Mouse (Mus musculus) forebrain, embryonic 10.5 days (tissue): ENCODE measurements around the gene Dr1. TPM values are rescaled to one million over a fixed set of nuclear protein-coding genes. Genes with fewer than 3 reads are reported as not detected.
"Not testable (repeated sequence)": the region's sequence is repeated elsewhere in the genome, so short reads cannot be mapped to it uniquely, and the experiment has no call there.

Source experiments
- DNase-seq: peaks from one replicate; pipeline ENCODE4 v3.0.0-alpha.2; 2017; ENCODE audit warnings: low spot score; ENCODE audit errors: extremely low spot score
- H3K27ac ChIP-seq: fragments of 300-500 bp; sonication (generic); 2 replicates; pipeline ENCODE4 v1.5.1; 2016; ENCODE audit warnings: mild to moderate bottlenecking
- H3K27me3 ChIP-seq: fragments of 300-500 bp; sonication (generic); 2 replicates; pipeline ENCODE4 v1.6.1; 2016; ENCODE audit warnings: mild to moderate bottlenecking; ENCODE audit not compliant: poor library complexity, severe bottlenecking
- H3K36me3 ChIP-seq: fragments of 300-500 bp; sonication (generic); replicated peaks from 2 replicates; pipeline ENCODE4 v1.6.1; 2016; ENCODE audit warnings: mild to moderate bottlenecking, moderate library complexity
- H3K4me1 ChIP-seq: fragments of 300-500 bp; sonication (generic); 2 replicates; pipeline ENCODE4 v1.6.1; 2016
- H3K4me3 ChIP-seq: fragments of 300-500 bp; sonication (generic); 2 replicates; pipeline ENCODE4 v1.5.1; 2016; ENCODE audit warnings: mild to moderate bottlenecking, moderate library complexity
- H3K9me3 ChIP-seq: fragments of 300-500 bp; sonication (generic); 2 replicates; pipeline ENCODE4 v1.6.1; 2016; ENCODE audit warnings: mild to moderate bottlenecking, moderate library complexity
- WGBS: fragments of 180-500 bp; shearing (Covaris S2); methylation state at CpG from one replicate; pipeline ENCODE4 v1.1.7; 2016; 5-methylcytosine and 5-hydroxymethylcytosine counted together
- polyA plus RNA-seq: library from polyadenylated mRNA; unstranded; fragments of >200 nt; fragmentation: Nextera tagmentation; extraction: Ambion mirVana; gene quantifications from 2 replicates; pipeline ENCODE4 v1.2.1, GENCODE M21; 2016

Dr1 gene
- polyA plus RNA-seq = 51.2 and 51.5 TPM in 2 replicates

DNA sequence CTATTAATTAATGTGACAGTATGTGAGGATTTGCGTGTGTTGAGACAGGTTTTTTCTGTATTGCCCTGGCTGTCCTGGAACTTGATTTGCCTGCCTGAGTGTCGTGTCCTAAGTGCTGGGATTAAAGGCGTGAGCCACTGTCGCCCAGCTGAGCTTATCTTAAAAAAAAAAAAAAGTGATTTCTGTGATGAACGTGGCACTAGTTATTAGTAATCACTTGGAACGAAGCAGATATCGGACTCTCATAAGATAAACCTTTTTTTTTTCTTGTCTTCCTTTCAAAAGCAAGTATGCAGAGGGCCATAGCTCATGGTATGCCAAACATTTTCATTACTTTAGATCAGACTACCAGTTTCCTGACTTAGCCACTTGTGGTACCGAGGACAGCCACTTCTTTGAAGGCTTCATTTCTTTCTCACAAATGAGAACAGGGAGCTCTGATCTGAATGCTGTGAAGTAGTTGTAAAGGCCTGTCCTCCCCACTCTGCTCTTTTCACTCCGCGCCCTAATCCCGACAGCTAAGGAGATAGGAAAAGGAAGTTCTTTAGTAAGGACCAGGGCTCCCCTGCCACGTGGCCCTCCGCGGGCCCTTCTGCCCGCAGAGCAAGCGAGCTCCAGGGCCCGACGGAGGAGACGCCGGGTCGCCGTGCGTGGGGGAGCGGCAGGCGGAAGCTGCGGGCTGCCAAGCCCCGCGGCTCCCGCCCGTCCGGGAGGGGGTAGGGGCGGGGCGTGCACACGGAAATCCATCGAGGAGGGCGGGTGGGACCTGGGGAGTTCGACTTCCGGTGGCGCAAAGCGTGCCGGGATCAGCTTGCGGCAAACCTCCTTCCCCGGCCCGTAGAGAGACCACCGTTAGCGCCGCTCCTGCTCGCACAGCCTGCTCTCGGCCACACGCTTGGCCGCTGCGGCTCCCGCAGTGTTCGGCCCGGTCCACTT, at the start of gene Dr1:
Dr1 (plus strand) TSS at position 771 of the 936 bp plus-strand sequence.
- peak; percentile 89 for DNase-seq
- H3K9me3 ChIP-seq = no peaks in the 10 kb centered on the region
- H3K27me3 ChIP-seq = no peaks in the 10 kb centered on the region
- peaks cover 30% of the 10 kb centered on the region for H3K4me1 ChIP-seq
- peak within 1 kb of the TSS; percentile 96 for H3K27ac ChIP-seq
- peak within 1 kb of the TSS; percentile 94 for H3K4me3 ChIP-seq
- WGBS = 3% methylated on average over 55 of the region's 55 CpGs
- peaks cover 21% of the 10 kb centered on the region for H3K36me3 ChIP-seq

DNA sequence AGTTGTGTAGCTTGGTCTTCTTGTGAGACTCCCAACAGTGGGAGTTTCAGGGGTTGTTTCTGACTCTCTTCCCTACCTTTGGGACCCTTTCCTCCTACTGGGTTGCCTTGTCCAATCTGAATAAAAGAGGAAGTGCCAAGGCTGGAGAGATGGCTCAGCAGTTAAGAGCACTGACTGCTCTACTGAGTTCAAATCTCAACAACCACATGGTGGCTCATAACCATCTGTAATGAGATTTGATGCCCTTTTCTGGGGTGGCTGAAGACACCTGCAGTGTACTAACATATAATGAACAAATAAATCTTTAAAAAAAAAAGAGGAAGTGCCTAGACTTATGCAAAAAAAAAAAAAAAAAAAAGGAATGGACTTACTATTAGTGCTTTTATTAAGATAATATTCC, 44.6 kb upstream of the Dr1 start:
- no peak overlapping the region for H3K4me3 ChIP-seq
- H3K36me3 ChIP-seq = no peaks in the 10 kb centered on the region; the same call in 1 of the 2 replicates
- H3K4me1 ChIP-seq = no peaks in the 10 kb centered on the region
- H3K27ac ChIP-seq = no peak overlapping the region
- no peaks in the 10 kb centered on the region for H3K27me3 ChIP-seq
- DNase-seq = no peak
- H3K9me3 ChIP-seq = no peaks in the 10 kb centered on the region

DNA sequence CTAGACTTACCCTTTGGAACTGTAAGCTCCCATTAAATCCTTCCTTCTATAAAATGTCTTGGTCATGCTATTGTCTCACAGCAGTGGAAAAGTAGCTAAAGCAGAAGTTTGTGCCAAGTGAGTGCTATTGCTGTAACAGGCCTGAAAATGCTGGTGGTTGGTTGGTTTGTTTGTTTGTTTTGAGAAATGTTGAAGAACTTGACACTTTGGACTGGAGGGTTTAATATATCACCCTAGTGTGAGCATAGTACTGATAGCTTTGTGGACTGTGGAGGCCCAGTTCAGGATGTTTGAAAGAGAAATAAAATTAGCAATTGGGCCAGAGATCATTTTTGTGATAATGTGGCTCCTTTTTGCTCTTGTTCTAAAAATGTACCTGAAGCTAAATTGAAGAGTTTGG, 42.5 kb upstream of the Dr1 start:
- no peaks in the 10 kb centered on the region for H3K4me1 ChIP-seq
- H3K36me3 ChIP-seq = no peaks in the 10 kb centered on the region
- no peak for DNase-seq
- H3K4me3 ChIP-seq = no peak overlapping the region
- H3K27me3 ChIP-seq = no peaks in the 10 kb centered on the region
- no peak overlapping the region for H3K27ac ChIP-seq
- no peaks in the 10 kb centered on the region for H3K9me3 ChIP-seq

DNA sequence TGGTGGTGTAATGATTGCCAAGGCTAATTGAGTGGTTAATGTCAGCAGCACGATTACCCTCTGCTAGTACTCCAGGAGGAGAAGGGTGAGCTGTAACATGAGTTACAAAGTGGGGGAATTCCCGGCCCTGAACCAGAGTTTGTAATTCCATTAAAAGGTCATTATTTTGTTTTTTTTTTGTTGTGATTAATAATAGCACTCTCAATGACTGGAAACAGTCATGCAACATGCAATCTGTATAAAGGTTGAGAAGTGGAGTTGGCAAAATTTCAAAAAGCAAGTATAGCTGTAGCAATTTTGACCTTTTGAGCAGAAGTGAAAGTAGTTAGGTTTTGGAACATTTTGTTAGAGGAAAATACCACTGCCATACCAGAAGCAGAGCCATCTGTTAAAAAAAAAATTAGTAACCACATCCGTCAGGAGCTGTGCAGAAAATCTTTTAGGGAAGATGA, 22.4 kb upstream of the Dr1 start:
- Histone ChIP-seq H3K9me3 (no peaks in the 10 kb centered on the region), H3K4me3 (no peak overlapping the region), H3K27me3 (no peaks in the 10 kb centered on the region), H3K4me1 (no peaks in the 10 kb centered on the region), H3K36me3 (no peaks in the 10 kb centered on the region), H3K27ac (no peak overlapping the region)
- DNase-seq = no peak
- WGBS = 83% methylated on average over 3 of the region's 3 CpGs

DNA sequence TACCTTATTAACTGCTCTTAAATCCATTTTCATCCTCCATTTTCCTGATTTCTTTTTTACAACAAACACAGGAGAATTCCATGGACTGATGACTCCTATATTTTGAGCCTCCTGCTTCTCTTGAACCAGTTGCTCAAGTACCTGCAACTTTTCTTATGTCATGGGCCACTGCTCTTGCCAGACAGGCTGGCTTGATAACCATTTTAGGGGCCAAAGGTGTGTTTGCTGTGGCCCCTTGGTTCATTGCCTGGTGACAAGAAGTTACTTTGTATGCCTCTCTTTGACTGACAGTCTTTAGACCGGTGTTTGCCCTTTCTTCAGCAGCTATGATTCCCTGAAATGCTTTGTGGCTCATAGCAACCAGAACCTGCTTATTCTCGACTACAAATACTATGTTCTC, 18.7 kb upstream of the Dr1 start:
- Histone ChIP-seq H3K27ac (no peak overlapping the region), H3K36me3 (no peaks in the 10 kb centered on the region), H3K4me1 (no peaks in the 10 kb centered on the region), H3K27me3 (no peaks in the 10 kb centered on the region), H3K9me3 (no peaks in the 10 kb centered on the region), H3K4me3 (no peak overlapping the region)
- no peak for DNase-seq
- 74% methylated on average over 2 of the region's 2 CpGs for WGBS

DNA sequence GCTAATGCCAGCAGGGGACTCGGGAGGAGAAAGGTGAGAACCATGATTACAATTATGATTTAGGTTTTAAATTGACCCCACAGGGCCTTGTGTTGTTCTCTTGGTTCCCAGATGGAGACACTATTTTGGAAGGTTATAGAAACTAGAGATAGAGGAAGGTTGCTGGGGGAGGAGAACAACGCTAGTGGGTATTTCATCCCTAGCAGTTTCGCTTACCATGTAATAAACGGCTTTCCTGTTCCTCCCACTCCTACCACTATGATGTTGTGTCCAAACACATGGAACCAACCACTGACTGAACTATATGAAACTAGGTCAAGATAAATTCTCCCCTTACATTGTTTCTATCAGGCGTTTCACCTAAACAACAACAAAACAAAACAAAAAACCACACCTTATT, 13.4 kb upstream of the Dr1 start:
- Histone ChIP-seq H3K4me3 (no peak overlapping the region), H3K9me3 (no peaks in the 10 kb centered on the region), H3K36me3 (no peaks in the 10 kb centered on the region), H3K27me3 (no peaks in the 10 kb centered on the region), H3K27ac (no peak overlapping the region), H3K4me1 (no peaks in the 10 kb centered on the region)
- 89% methylated on average over 5 of the region's 5 CpGs for WGBS
- no peak for DNase-seq

DNA sequence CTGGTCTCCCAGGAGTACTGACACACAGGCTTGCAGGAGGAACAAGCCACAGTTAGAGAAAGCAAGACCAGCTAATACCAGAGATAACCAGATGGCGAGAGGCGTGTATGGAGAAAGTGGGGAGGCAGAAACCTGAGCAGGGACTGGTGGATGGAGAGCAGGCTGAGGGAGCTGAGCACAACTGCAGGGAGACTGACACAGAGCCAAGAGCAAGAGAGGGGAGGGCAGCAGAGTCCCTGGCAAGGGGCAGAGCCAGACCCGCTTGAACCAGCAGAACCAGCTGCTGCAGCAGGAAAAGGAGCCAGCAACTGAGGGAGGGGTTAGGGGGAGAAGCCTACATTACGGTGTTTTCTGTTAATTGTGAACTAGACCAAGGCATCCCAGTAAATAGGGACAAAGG, 6.0 kb upstream of the Dr1 start:
- H3K27ac ChIP-seq = no peak overlapping the region
- peaks cover under 1% of the 10 kb centered on the region for H3K4me1 ChIP-seq
- no peak overlapping the region for H3K4me3 ChIP-seq
- DNase-seq = no peak
- WGBS = 49% methylated on average over 4 of the region's 4 CpGs
- H3K9me3 ChIP-seq = no peaks in the 10 kb centered on the region
- H3K27me3 ChIP-seq = no peaks in the 10 kb centered on the region
- H3K36me3 ChIP-seq = no peaks in the 10 kb centered on the region

DNA sequence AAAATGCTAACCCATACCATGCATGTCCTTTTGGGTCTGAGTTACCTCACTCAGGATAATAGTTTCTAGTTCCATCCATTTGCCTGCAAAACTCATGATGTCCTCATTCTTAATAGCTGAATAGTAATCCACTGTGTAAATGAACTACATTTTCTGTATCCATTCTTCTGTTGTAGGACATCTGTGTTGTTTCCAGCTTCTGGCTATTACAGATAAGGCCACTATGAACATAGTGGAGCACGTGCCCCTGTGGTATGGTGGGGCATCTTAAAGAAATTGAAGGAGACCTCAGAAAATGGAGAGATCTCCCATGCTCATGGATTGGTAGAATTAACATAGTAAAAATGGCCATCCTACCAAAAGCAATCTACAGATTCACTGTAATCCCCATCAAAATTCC, 4.9 kb upstream of the Dr1 start:
- DNase-seq = not testable (repeated sequence)
- 76% methylated on average over 1 of the region's 1 CpGs for WGBS

DNA sequence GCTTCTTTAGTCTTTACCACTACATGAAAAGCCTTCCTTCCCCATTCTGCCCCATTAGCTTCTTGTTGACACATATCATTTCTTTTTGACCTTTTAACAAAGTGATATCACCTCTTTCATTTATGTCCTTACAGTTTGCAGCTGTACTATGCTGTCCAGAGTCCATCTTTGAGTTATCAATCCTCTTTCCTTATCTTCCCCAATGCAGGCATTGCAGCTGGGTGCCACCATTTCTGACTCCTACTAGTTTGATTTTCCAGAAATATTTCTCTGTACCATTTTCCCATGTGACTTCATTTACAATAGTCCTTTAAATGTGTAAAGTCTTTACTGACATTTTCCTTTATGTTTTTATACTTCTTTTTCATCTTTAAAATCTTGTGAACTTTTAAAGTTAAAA, 1.7 kb upstream of the Dr1 start:
- H3K36me3 ChIP-seq = peaks cover 6% of the 10 kb centered on the region
- H3K4me1 ChIP-seq = peaks cover 30% of the 10 kb centered on the region
- H3K4me3 ChIP-seq = no peak overlapping the region
- no peaks in the 10 kb centered on the region for H3K27me3 ChIP-seq
- H3K9me3 ChIP-seq = no peaks in the 10 kb centered on the region
- H3K27ac ChIP-seq = no peak overlapping the region
- DNase-seq = no peak

More for the DNA sequence above, 4.9 kb upstream of the Dr1 start:
- not testable (repeated sequence) for H3K4me3 ChIP-seq, H3K27me3 ChIP-seq, H3K4me1 ChIP-seq, H3K27ac ChIP-seq, H3K9me3 ChIP-seq, H3K36me3 ChIP-seq

DNA sequence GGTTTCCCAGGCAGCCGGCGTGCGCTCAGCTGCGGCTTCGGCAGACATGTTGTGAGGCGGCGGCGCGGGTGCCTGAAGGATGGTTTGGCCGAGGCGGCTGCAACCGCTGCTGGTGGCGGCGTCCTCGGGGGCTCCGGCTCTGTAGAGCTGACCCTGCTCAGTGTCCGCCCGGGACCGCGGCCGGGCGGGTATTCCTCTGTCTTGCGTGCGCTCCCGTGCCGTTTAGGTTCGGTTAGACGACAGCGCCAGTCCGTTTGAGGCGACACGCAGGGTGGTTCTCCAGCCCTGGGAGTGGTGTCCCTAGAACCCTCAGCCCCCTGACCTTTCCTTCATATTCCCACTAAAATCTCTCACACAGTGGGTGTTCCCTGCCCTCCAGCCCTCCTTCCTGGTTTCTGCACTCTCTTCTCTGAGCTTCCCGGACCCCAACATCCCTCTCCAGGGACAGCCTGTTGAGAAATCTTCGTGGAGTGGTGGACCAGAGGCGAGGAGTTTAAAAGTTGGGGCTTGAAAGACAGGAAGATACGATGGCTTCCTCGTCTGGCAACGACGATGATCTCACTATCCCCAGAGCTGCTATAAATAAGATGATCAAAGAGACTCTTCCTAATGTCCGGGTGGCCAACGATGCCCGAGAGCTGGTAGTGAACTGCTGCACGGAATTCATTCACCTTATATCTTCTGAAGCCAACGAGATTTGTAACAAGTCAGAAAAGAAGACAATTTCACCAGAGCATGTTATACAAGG, 540 bp downstream of the Dr1 start:
- H3K4me3 ChIP-seq = peak overlapping the region; percentile 94
- H3K27ac ChIP-seq = peak overlapping the region; percentile 96
- under 1% methylated on average over 44 of the region's 44 CpGs for WGBS
- DNase-seq = no peak
- no peaks in the 10 kb centered on the region for H3K27me3 ChIP-seq
- H3K36me3 ChIP-seq = peaks cover 28% of the 10 kb centered on the region
- no peaks in the 10 kb centered on the region for H3K9me3 ChIP-seq
- peaks cover 30% of the 10 kb centered on the region for H3K4me1 ChIP-seq

DNA sequence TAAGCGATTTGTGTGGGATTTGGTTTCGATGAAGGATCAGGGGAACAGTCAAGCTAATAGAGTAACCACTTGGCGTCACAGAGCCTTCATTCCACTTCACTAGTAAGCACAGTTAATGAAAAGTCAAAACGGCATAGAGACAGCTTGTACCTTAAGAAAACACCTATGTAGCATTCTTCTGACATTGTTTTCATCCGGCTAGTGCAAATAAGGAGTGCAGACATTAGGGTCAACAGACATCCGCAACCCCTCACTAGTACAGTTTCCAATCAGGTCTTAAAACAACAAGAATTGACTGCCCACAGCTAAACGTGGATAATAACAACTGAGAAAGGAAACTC, 1.1 kb downstream of the Dr1 start:
- whole genome bisulfite sequencing = 24% methylated on average over 7 of the region's 7 CpGs
- peak overlapping the region; percentile 96; the same call in 1 of the 2 replicates for H3K27ac ChIP-seq

DNA sequence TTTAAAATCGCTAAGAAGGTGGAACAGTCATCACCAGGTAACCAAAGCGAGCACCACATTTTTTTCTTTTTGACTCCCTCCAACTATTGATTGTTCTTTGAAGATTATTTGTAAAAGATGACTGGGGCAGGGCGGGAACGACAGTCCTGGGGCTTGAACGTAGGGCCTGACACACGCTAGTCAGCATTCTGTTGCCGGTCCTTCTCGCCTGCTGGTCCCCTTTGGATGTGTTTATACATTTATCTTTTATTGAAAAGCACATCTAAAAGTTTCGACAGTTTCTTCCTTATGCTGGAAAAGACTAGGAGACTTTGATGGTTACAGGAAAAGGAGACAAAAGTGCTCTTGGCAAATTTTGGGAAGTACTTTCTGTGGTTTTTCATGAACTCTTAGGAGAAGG, 1.7 kb downstream of the Dr1 start:
- Histone ChIP-seq H3K4me3 (peak overlapping the region; percentile 94), H3K27me3 (no peaks in the 10 kb centered on the region), H3K9me3 (no peaks in the 10 kb centered on the region), H3K36me3 (peaks cover 36% of the 10 kb centered on the region), H3K27ac (no peak overlapping the region), H3K4me1 (peaks cover 30% of the 10 kb centered on the region)
- DNase-seq = no peak
- WGBS = 64% methylated on average over 9 of the region's 9 CpGs

More for the DNA sequence above, 1.1 kb downstream of the Dr1 start:
- H3K27me3 ChIP-seq = no peaks in the 10 kb centered on the region
- DNase-seq = no peak
- H3K4me3 ChIP-seq = peak overlapping the region; percentile 94
- H3K4me1 ChIP-seq = peaks cover 30% of the 10 kb centered on the region
- no peaks in the 10 kb centered on the region for H3K9me3 ChIP-seq
- peaks cover 30% of the 10 kb centered on the region for H3K36me3 ChIP-seq

DNA sequence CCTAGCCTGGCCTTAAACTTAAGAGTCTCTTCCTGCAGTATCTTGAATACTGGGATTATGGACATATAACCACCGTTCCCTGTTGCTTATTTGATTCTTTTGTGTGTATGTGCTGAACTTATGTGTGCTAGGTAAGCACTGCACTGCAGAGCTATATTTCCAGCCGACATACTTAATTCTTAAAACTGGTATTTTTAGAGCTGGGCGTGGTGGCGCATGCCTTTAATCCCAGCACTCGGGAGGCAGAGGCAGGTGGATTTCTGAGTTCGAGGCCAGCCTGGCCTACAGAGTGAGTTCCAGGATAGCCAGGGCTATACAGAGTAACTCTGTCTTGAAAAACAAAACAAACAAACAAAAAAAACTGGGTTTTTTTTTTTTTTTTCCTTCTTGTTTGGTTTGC, 2.6 kb downstream of the Dr1 start:
- Histone ChIP-seq H3K4me3 (peak overlapping the region; percentile 94), H3K4me1 (peaks cover 30% of the 10 kb centered on the region), H3K36me3 (peaks cover 45% of the 10 kb centered on the region)
- H3K9me3 ChIP-seq, DNase-seq, H3K27me3 ChIP-seq, H3K27ac ChIP-seq: not testable (repeated sequence)
- WGBS = 93% methylated on average over 6 of the region's 6 CpGs
